Mouse (Mus musculus) left cerebral cortex, postnatal 25 days (tissue): ENCODE results near the gene 2310034G01Rik. TPM values are rescaled to one million over a fixed set of nuclear protein-coding genes. Genes with fewer than 3 reads are reported as not detected.

Experiments
- DNase-seq, 2 experiments: peaks; one replicate each; pipeline ENCODE4 v3.0.0; 2022; ENCODE audit warnings: low spot score in 2 of 2, mixed read lengths in 1 of 2
- intact Hi-C: fragments of 180-260 bp; cut with DNase I; formaldehyde crosslinking; loops from one replicate; pipeline ENCODE4 v1.15.1; 2025
- microRNA-seq, 2 experiments: library from miRNA; unstranded; fragments of <30 nt; microRNA quantifications; one replicate each; pipeline ENCODE4 v1.2.0; 2022
- total RNA-seq, 2 experiments: library from RNA; stranded (reverse); gene quantifications; 2 replicates each; pipeline ENCODE4 v1.2.3; 2021

2310034G01Rik gene
- total RNA-seq, 2 experiments from 2014 or later: 0.94 to 1.2 TPM

GRCm38 (mm10) chr19:46306268-46306610, 43.9 kb downstream of the 2310034G01Rik start:
- intact Hi-C loops: no loop called here
- no peak for DNase-seq

GRCm38 (mm10) chr19:46305432-46306267, 44.5 kb downstream of the 2310034G01Rik start:
- intact Hi-C loops: no loop called here
- peak; percentile 58 to 68 for DNase-seq

- DNase-seq: no peak
- intact Hi-C loops: loop anchor here (1.0 kb wide), 1 partner anchor 25 kb away; no protein-coding TSS in a partner anchor
These were observed 45.2 kb downstream of the 2310034G01Rik start for GRCm38 (mm10) chr19:46304908-46305333.

GRCm38 (mm10) chr19:46304216-46304841, 45.8 kb downstream of the 2310034G01Rik start, which contains the start of gene Nfkb2:
Gene Nfkb2 (plus strand): TSS chr19:46304320.
- intact Hi-C loops: loop anchor here (1.0 kb wide), 1 partner anchor 26 kb away; no protein-coding TSS in a partner anchor
- peak; percentile 76 to 82 for DNase-seq

- intact Hi-C loops: loop anchor here (1.0 kb wide), 1 partner anchor 27 kb away; no protein-coding TSS in a partner anchor
- DNase-seq: no peak
These were observed 46.6 kb downstream of the 2310034G01Rik start for GRCm38 (mm10) chr19:46303251-46304215.

- intact Hi-C loops: no loop called here
- DNase-seq: no peak
These were observed 47.6 kb downstream of the 2310034G01Rik start for GRCm38 (mm10) chr19:46302551-46302950.

- intact Hi-C loops: no loop called here
These were observed 49.6 kb downstream of the 2310034G01Rik start for GRCm38 (mm10) chr19:46300294-46301045.

More at GRCm38 (mm10) chr19:46300294-46301045, 49.6 kb downstream of the 2310034G01Rik start:
- no peak for DNase-seq

Small RNA genes lying within 50 kb of the gene (microRNA-seq; reads per million reads assigned to microRNA genes)
- gene Mir146b: 2.7 to 5.4 reads per million in 2 experiments

Other genes with a start within 250 kb of the 2310034G01Rik start
- not detected for gene Elovl3, start 218.4 kb downstream of the 2310034G01Rik start, total RNA-seq
- gene Pitx3, start 202.0 kb downstream of the 2310034G01Rik start, total RNA-seq: not detected
- gene Gbf1, start 197.8 kb downstream of the 2310034G01Rik start, total RNA-seq: 10 to 100 TPM; 87.4 to 98.2 TPM
- 1 to 10 TPM; 2.4 to 3.0 TPM for gene Nfkb2, start 46.0 kb downstream of the 2310034G01Rik start, total RNA-seq
- 100 to 1,000 TPM; 588 to 629 TPM for gene Psd, start 23.1 kb downstream of the 2310034G01Rik start, total RNA-seq
- 10 to 100 TPM; 28.6 to 29.0 TPM for gene Fbxl15, start 22.1 kb downstream of the 2310034G01Rik start, total RNA-seq
- gene Cuedc2, start 11.6 kb downstream of the 2310034G01Rik start, total RNA-seq: 100 to 1,000 TPM; 174 to 185 TPM
- 10 to 100 TPM; 24.1 to 28.1 TPM for gene Mfsd13a, start 9.2 kb downstream of the 2310034G01Rik start, total RNA-seq
- 100 to 1,000 TPM; 187 to 190 TPM for gene Actr1a, start 45.4 kb upstream of the 2310034G01Rik start, total RNA-seq
- gene Sufu, start 46.6 kb upstream of the 2310034G01Rik start, total RNA-seq: 10 to 100 TPM; 16.8 to 21.0 TPM
- 100 to 1,000 TPM; 114 to 116 TPM for gene Trim8, start 151.4 kb upstream of the 2310034G01Rik start, total RNA-seq
- gene Arl3, start 222.9 kb upstream of the 2310034G01Rik start, total RNA-seq: 100 to 1,000 TPM; 113 to 120 TPM
- gene Sfxn2, start 223.1 kb upstream of the 2310034G01Rik start, total RNA-seq: 1 to 10 TPM; 3.7 to 4.8 TPM
- 10 to 100 TPM; 34.2 to 40.8 TPM for gene Wbp1l, start 248.8 kb upstream of the 2310034G01Rik start, total RNA-seq